Mouse (Mus musculus) hindbrain, embryonic 16.5 days (tissue): ENCODE measurements around the gene Farp2. TPM values are rescaled to one million over a fixed set of nuclear protein-coding genes. Genes with fewer than 3 reads are reported as not detected.

Experiments
- ATAC-seq: fragments of 200-750 bp; cut with Nextera tagmentation; 2 replicates; pipeline ENCODE4 v1.8.0; 2017; ENCODE audit warnings: moderate TSS enrichment, moderate library complexity
- H3K27ac ChIP-seq: fragments of 300-500 bp; sonication (generic); 2 replicates; pipeline ENCODE4 v1.5.1; 2014; ENCODE audit warnings: low read depth, mild to moderate bottlenecking, control low read depth, low read length, moderate library complexity
- H3K27me3 ChIP-seq: fragments of 300-500 bp; sonication (generic); replicated peaks from 2 replicates; pipeline ENCODE4 v1.6.1; 2014; ENCODE audit warnings: low read length; ENCODE audit not compliant: control insufficient read depth, insufficient read depth
- H3K36me3 ChIP-seq: fragments of 300-500 bp; sonication (generic); 2 replicates; pipeline ENCODE4 v1.6.1; 2014; ENCODE audit warnings: mild to moderate bottlenecking, low read length, moderate library complexity, mixed read lengths; ENCODE audit not compliant: control insufficient read depth, insufficient read depth
- H3K4me1 ChIP-seq: fragments of 300-500 bp; sonication (generic); 2 replicates; pipeline ENCODE4 v1.6.1; 2014; ENCODE audit warnings: low read depth, low read length; ENCODE audit not compliant: control insufficient read depth, insufficient read depth
- H3K4me2 ChIP-seq: fragments of 300-500 bp; sonication (generic); 2 replicates; pipeline ENCODE4 v1.6.1; 2014; ENCODE audit warnings: mild to moderate bottlenecking, low read length, control low read depth, moderate library complexity
- H3K4me3 ChIP-seq: fragments of 300-500 bp; sonication (generic); 2 replicates; pipeline ENCODE4 v1.5.1; 2014; ENCODE audit warnings: mild to moderate bottlenecking, low read length, control low read depth, moderate library complexity
- H3K9ac ChIP-seq: fragments of 300-500 bp; sonication (generic); 2 replicates; pipeline ENCODE4 v1.6.1; 2014; ENCODE audit warnings: low read depth, mild to moderate bottlenecking, control low read depth, low read length, moderate library complexity
- H3K9me3 ChIP-seq: fragments of 300-500 bp; sonication (generic); 2 replicates; pipeline ENCODE4 v1.6.1; 2014; ENCODE audit warnings: mild to moderate bottlenecking, low read length, moderate library complexity; ENCODE audit not compliant: control insufficient read depth
- WGBS: fragments of 180-500 bp; shearing (Covaris S2); extraction: QIAGEN DNeasy Blood & Tissue Kit; methylation state at CpG from one replicate; pipeline ENCODE4 v1.1.7; 2014; 5-methylcytosine and 5-hydroxymethylcytosine counted together
- polyA plus RNA-seq: library from polyadenylated mRNA; unstranded; fragments of >200 nt; fragmentation: Nextera tagmentation; extraction: Ambion mirVana; gene quantifications from 2 replicates; pipeline ENCODE4 v1.2.1, GENCODE M21; 2015

Farp2 gene
- polyA plus RNA-seq, 1 experiment from 2014 or later: 3.5 TPM

- 0 out of 2 replicates have a peak, but pooled peaks cover 5% of the 10 kb centered on the region for H3K36me3 ChIP-seq
- WGBS: 87% methylated on average over 4 of the region's 4 CpGs
- H3K9me3 ChIP-seq: no peaks in the 10 kb centered on the region
- H3K4me1 ChIP-seq: no peaks in the 10 kb centered on the region
- no peak overlapping the region for H3K4me2 ChIP-seq
- no peak overlapping the region for H3K9ac ChIP-seq
- no peak overlapping the region for H3K4me3 ChIP-seq
- no peak overlapping the region for H3K27ac ChIP-seq
- H3K27me3 ChIP-seq: no peaks in the 10 kb centered on the region
- no peak for ATAC-seq
Observed at GRCm38 (mm10) chr1:93577861-93578260, 66.0 kb downstream of the Farp2 start.

GRCm38 (mm10) chr1:93581545-93581944 is 69.7 kb downstream of the Farp2 start:
- 92% methylated on average over 7 of the region's 7 CpGs for WGBS
- no peaks in the 10 kb centered on the region for H3K27me3 ChIP-seq

GRCm38 (mm10) chr1:93588346-93588745 is 76.5 kb downstream of the Farp2 start:
- H3K27ac ChIP-seq: no peak overlapping the region
- H3K4me3 ChIP-seq: no peak overlapping the region
- peaks cover 3% of the 10 kb centered on the region; the same call in 1 of the 2 replicates for H3K9me3 ChIP-seq
- H3K4me1 ChIP-seq: no peaks in the 10 kb centered on the region
- H3K4me2 ChIP-seq: no peak overlapping the region
- H3K27me3 ChIP-seq: no peaks in the 10 kb centered on the region
- H3K36me3 ChIP-seq: peaks cover 5% of the 10 kb centered on the region; the same call in 1 of the 2 replicates
- H3K9ac ChIP-seq: no peak overlapping the region
- WGBS: 62% methylated on average over 3 of the region's 3 CpGs
- no peak for ATAC-seq

More at GRCm38 (mm10) chr1:93581545-93581944, 69.7 kb downstream of the Farp2 start:
- Histone ChIP-seq H3K4me3 (no peak overlapping the region), H3K4me2 (no peak overlapping the region), H3K4me1 (no peaks in the 10 kb centered on the region), H3K27ac (no peak overlapping the region), H3K36me3 (peaks cover 10% of the 10 kb centered on the region; the same call in 1 of the 2 replicates), H3K9me3 (no peaks in the 10 kb centered on the region), H3K9ac (no peak overlapping the region)
- no peak for ATAC-seq

GRCm38 (mm10) chr1:93593960-93594359 is 82.1 kb downstream of the Farp2 start:
- Histone ChIP-seq H3K4me1 (no peaks in the 10 kb centered on the region), H3K27me3 (no peaks in the 10 kb centered on the region), H3K27ac (no peak overlapping the region), H3K4me2 (no peak overlapping the region), H3K36me3 (no peaks in the 10 kb centered on the region), H3K4me3 (no peak overlapping the region), H3K9me3 (no peaks in the 10 kb centered on the region), H3K9ac (no peak overlapping the region)
- no peak for ATAC-seq

- H3K9me3 ChIP-seq: no peaks in the 10 kb centered on the region
- ATAC-seq: no peak
- H3K27me3 ChIP-seq: no peaks in the 10 kb centered on the region
- 68% methylated on average over 6 of the region's 6 CpGs for WGBS
- no peak overlapping the region for H3K27ac ChIP-seq
- H3K9ac ChIP-seq: no peak overlapping the region
- H3K4me2 ChIP-seq: no peak overlapping the region
- no peaks in the 10 kb centered on the region for H3K36me3 ChIP-seq
- no peak overlapping the region for H3K4me3 ChIP-seq
- no peaks in the 10 kb centered on the region for H3K4me1 ChIP-seq
Observed at GRCm38 (mm10) chr1:93595916-93596315, 84.0 kb downstream of the Farp2 start.

- H3K4me1 ChIP-seq: no peaks in the 10 kb centered on the region
- H3K4me2 ChIP-seq: no peak overlapping the region
- H3K4me3 ChIP-seq: no peak overlapping the region
- no peaks in the 10 kb centered on the region for H3K9me3 ChIP-seq
- H3K9ac ChIP-seq: no peak overlapping the region
- H3K27ac ChIP-seq: no peak overlapping the region
- no peak for ATAC-seq
- no peaks in the 10 kb centered on the region for H3K27me3 ChIP-seq
- no peaks in the 10 kb centered on the region for H3K36me3 ChIP-seq
- 80% methylated on average over 4 of the region's 4 CpGs for WGBS
Observed at GRCm38 (mm10) chr1:93602911-93603310, 91.0 kb downstream of the Farp2 start.

- Histone ChIP-seq H3K27me3 (no peaks in the 10 kb centered on the region), H3K36me3 (no peaks in the 10 kb centered on the region), H3K4me3 (no peak overlapping the region), H3K27ac (no peak overlapping the region), H3K9ac (no peak overlapping the region), H3K4me2 (no peak overlapping the region), H3K4me1 (no peaks in the 10 kb centered on the region), H3K9me3 (no peaks in the 10 kb centered on the region)
- 96% methylated on average over 12 of the region's 12 CpGs for WGBS
- ATAC-seq: no peak
Observed at GRCm38 (mm10) chr1:93603921-93604320, 92.0 kb downstream of the Farp2 start.

GRCm38 (mm10) chr1:93607090-93608083 is 95.5 kb downstream of the Farp2 start:
- no peaks in the 10 kb centered on the region for H3K4me1 ChIP-seq
- H3K27ac ChIP-seq: no peak overlapping the region
- no peaks in the 10 kb centered on the region for H3K27me3 ChIP-seq
- H3K9ac ChIP-seq: no peak overlapping the region
- ATAC-seq: no peak
- no peak overlapping the region for H3K4me2 ChIP-seq
- no peak overlapping the region for H3K4me3 ChIP-seq
- no peaks in the 10 kb centered on the region for H3K9me3 ChIP-seq
- 85% methylated on average over 14 of the region's 14 CpGs for WGBS
- H3K36me3 ChIP-seq: no peaks in the 10 kb centered on the region

GRCm38 (mm10) chr1:93608696-93609245 is 96.9 kb downstream of the Farp2 start:
- Histone ChIP-seq H3K4me2 (no peak overlapping the region), H3K9ac (no peak overlapping the region), H3K36me3 (no peaks in the 10 kb centered on the region), H3K27me3 (no peaks in the 10 kb centered on the region), H3K9me3 (no peaks in the 10 kb centered on the region), H3K4me3 (no peak overlapping the region), H3K27ac (no peak overlapping the region), H3K4me1 (no peaks in the 10 kb centered on the region)
- WGBS: 80% methylated on average over 4 of the region's 4 CpGs
- ATAC-seq: no peak
